Comparison of ENCODE assay signal across 8 mouse cellular contexts in genomic region chr17:79894971-79895882, GRCm38 (mm10). TPM values are rescaled to one million over a fixed set of nuclear protein-coding genes. Genes with fewer than 3 reads are reported as not detected.
DNase-seq lines count a peak whose midpoint lies in the region; ATAC-seq lines count a peak whose summit lies in the region.

No protein-coding gene starts in this region.

- DNase-seq in ZHBTc4 (ENCODE audit: low read depth, low spot score), result peak; percentile 68
- peak; percentile 69 for DNase-seq in embryo, embryonic 10.5 days (ENCODE audit: low spot score)
- peak; percentile 77 for DNase-seq in gastrocnemius, postnatal 14 days
- peak; percentile 62 to 67 for DNase-seq in left cerebral cortex, postnatal 14 days (ENCODE audit: low spot score in 2 of 2)
- DNase-seq in right cerebral cortex, postnatal 25 days, result peak; percentile 68
- DNase-seq in c-Kit-positive CD71-positive TER-119-positive erythroid progenitor cells, embryonic 14.5 days (ENCODE audit: low spot score), result no peak

- ATAC-seq in inflammation-experienced regulatory T-cells, adult 6 months, result peak; percentile 36
- peak; percentile 48 for ATAC-seq in megakaryocyte-erythroid progenitor cell, adult 5-6 weeks (replicated peaks; ENCODE audit: low FRiP score, low TSS enrichment, poor library complexity, severe bottlenecking)

- intact Hi-C loops in gastrocnemius, postnatal 14 days (cut with DNase I; ENCODE audit: low total_unique reads), result loop anchor here (10.0 kb wide), 1 partner anchor 110 kb away; no protein-coding TSS in a partner anchor
- intact Hi-C loops in left cerebral cortex, postnatal 14 days (cut with DNase I), result loop anchor here (10.0 kb wide), 1 partner anchor 110 kb away; no protein-coding TSS in a partner anchor

RNA-seq across cellular contexts. Expression of gene Atl2, which starts 0.7 kb away (rescaled TPM):
- 10 to 100 TPM; 70.9 to 88.2 TPM for total RNA-seq in gastrocnemius, postnatal 14 days (2021)
- 10 to 100 TPM; 11.7 to 15.6 (median 14.0) TPM for polyA plus RNA-seq in inflammation-experienced regulatory T-cells, adult 6 months (2017; shearing (Covaris generic))
- total RNA-seq in left cerebral cortex, postnatal 14 days (2021), result 10 to 100 TPM; 64.0 to 65.9 TPM
- total RNA-seq in megakaryocyte-erythroid progenitor cell, adult 5-6 weeks (2014; fragmentation: Nextera tagmentation), result 35.4 and 52.2 TPM in 2 replicates
- total RNA-seq in megakaryocyte-erythroid progenitor cell, adult 5-6 weeks (2017), result 41.9 and 50.5 TPM in 2 replicates
